Mouse (Mus musculus): ENCODE results near the gene 4933434E20Rik. TPM values are rescaled to one million over a fixed set of nuclear protein-coding genes. Genes with fewer than 3 reads are reported as not detected.

4933434E20Rik gene
- polyA plus RNA-seq (2017; shearing (Covaris generic)), result 166 TPM

GRCm38 (mm10) chr3:90051441-90052350, at the start of gene 4933434E20Rik:
Gene 4933434E20Rik, plus strand, starts transcription at chr3:90051636.

GRCm38 (mm10) chr3:90052351-90053241, 1.2 kb downstream of the 4933434E20Rik start, which contains the start of gene Ubap2l:
Gene Ubap2l, minus strand, starts transcription at chr3:90052628.

GRCm38 (mm10) chr3:90072294-90072693, 20.9 kb downstream of the 4933434E20Rik start, which contains the start of gene Tpm3:
Gene Tpm3, plus strand, starts transcription at chr3:90072649.

GRCm38 (mm10) chr3:90103938-90104337, 52.5 kb downstream of the 4933434E20Rik start, which contains the start of gene Nup210l:
Gene Nup210l, plus strand, starts transcription at chr3:90104132.

Other genes starting within 250 kb of the 4933434E20Rik start
- 10.3 TPM for gene She, start 220.3 kb upstream of the 4933434E20Rik start, polyA plus RNA-seq (2017; shearing (Covaris generic))
- 18.3 TPM for gene Il6ra, start 138.4 kb upstream of the 4933434E20Rik start, polyA plus RNA-seq (2017; shearing (Covaris generic))
- gene Atp8b2, start 88.1 kb upstream of the 4933434E20Rik start, polyA plus RNA-seq (2017; shearing (Covaris generic)), result 33.3 TPM
- gene Hax1, start 52.9 kb upstream of the 4933434E20Rik start, polyA plus RNA-seq (2017; shearing (Covaris generic)), result 116 TPM
- 273 TPM for gene Ubap2l, start 992 bp downstream of the 4933434E20Rik start, polyA plus RNA-seq (2017; shearing (Covaris generic))
- 1,000 TPM for gene Tpm3, start 21.0 kb downstream of the 4933434E20Rik start, polyA plus RNA-seq (2017; shearing (Covaris generic))
- 0.63 TPM for gene Nup210l, start 52.5 kb downstream of the 4933434E20Rik start, polyA plus RNA-seq (2017; shearing (Covaris generic))
- 2,655 TPM for gene Rps27, start 162.0 kb downstream of the 4933434E20Rik start, polyA plus RNA-seq (2017; shearing (Covaris generic))
- not detected for gene Rab13, start 162.1 kb downstream of the 4933434E20Rik start, polyA plus RNA-seq (2017; shearing (Covaris generic))
- 194 TPM for gene Jtb, start 180.0 kb downstream of the 4933434E20Rik start, polyA plus RNA-seq (2017; shearing (Covaris generic))
- gene Creb3l4, start 191.9 kb downstream of the 4933434E20Rik start, polyA plus RNA-seq (2017; shearing (Covaris generic)), result not detected
- 3.4 TPM for gene Slc39a1, start 196.5 kb downstream of the 4933434E20Rik start, polyA plus RNA-seq (2017; shearing (Covaris generic))
- 114 TPM for gene Crtc2, start 202.5 kb downstream of the 4933434E20Rik start, polyA plus RNA-seq (2017; shearing (Covaris generic))
- gene Dennd4b, start 213.5 kb downstream of the 4933434E20Rik start, polyA plus RNA-seq (2017; shearing (Covaris generic)), result 65.5 TPM
- 13.3 TPM for gene Gatad2b, start 241.5 kb downstream of the 4933434E20Rik start, polyA plus RNA-seq (2017; shearing (Covaris generic))

Measured in inflammation-experienced regulatory T-cells, adult 16 weeks (primary cell).